Mouse (Mus musculus) inflammation-experienced regulatory T-cells (primary cell): ENCODE results near the gene AU018091. TPM values are rescaled to one million over a fixed set of nuclear protein-coding genes. Genes with fewer than 3 reads are reported as not detected.

Experiments used
- polyA plus RNA-seq, 2 experiments: library from polyadenylated mRNA; unstranded; fragments of 100-300 nt; shearing (Covaris generic); gene quantifications; one replicate each; pipeline ENCODE4 v1.2.1; 2017

The AU018091 gene
- polyA plus RNA-seq = under 1 TPM; 0.06 to 0.22 TPM

GRCm38 (mm10) chr7:3168925-3169324 lies at the start of gene AU018091:
AU018091 (minus strand) TSS chr7:3169203.

Other genes with a start within 250 kb of the AU018091 start
- under 1 TPM; 0.12 to 0.20 TPM for gene Nlrp12, start 80.5 kb upstream of the AU018091 start, polyA plus RNA-seq
- 10 to 100 TPM in 1 of 2 experiments, 1 to 10 TPM in 1; 6.0 to 19.0 TPM for gene Myadm, start 119.9 kb upstream of the AU018091 start, polyA plus RNA-seq
- gene Prkcg, start 120.0 kb upstream of the AU018091 start, polyA plus RNA-seq = under 1 TPM; 0.17 to 0.64 TPM
- under 1 TPM in 1 of 2 experiments, not detected in 1; 0.62 TPM for gene Cacng7, start 163.8 kb upstream of the AU018091 start, polyA plus RNA-seq
- under 1 TPM in 1 of 2 experiments, not detected in 1; 0.22 TPM for gene Cacng8, start 221.5 kb upstream of the AU018091 start, polyA plus RNA-seq